Mouse (Mus musculus) kidney, postnatal 0 days (tissue): ENCODE measurements at regions not wholly inside any gene's neighbourhood (a gene's known extent, or its start where the extent isn't known, plus 50 kb on each side); places are given as distances from the start of the nearest gene placed in this dataset.

ENCODE experiments used
- ATAC-seq: fragments of 200-750 bp; cut with Nextera tagmentation; replicated peaks from 2 replicates; pipeline ENCODE4 v1.8.0; 2017; ENCODE audit warnings: low read depth, moderate number of reproducible peaks, moderate TSS enrichment, moderate library complexity; ENCODE audit not compliant: low FRiP score
- DNase-seq: peaks from one replicate; pipeline ENCODE4 v3.0.0-alpha.2; 2016; ENCODE audit warnings: low spot score
- H3K27ac ChIP-seq: fragments of 300-500 bp; sonication (generic); 2 replicates; pipeline ENCODE4 v1.5.1; 2014; ENCODE audit warnings: mild to moderate bottlenecking
- H3K27me3 ChIP-seq: fragments of 300-500 bp; sonication (generic); 2 replicates; pipeline ENCODE4 v1.6.1; 2014; ENCODE audit warnings: low read length, mixed read lengths; ENCODE audit not compliant: insufficient read depth
- H3K36me3 ChIP-seq: fragments of 300-500 bp; sonication (generic); 2 replicates; pipeline ENCODE4 v1.6.1; 2014; ENCODE audit warnings: low read length, mixed read lengths; ENCODE audit not compliant: insufficient read depth
- H3K4me1 ChIP-seq: fragments of 300-500 bp; sonication (generic); replicated peaks from 2 replicates; pipeline ENCODE4 v1.6.1; 2014; ENCODE audit warnings: antibody characterized with exemption, low read length, mixed read lengths; ENCODE audit not compliant: insufficient read depth
- H3K4me2 ChIP-seq: fragments of 300-500 bp; sonication (generic); 2 replicates; pipeline ENCODE4 v1.6.1; 2014; ENCODE audit warnings: mild to moderate bottlenecking, low read length, moderate library complexity, mixed read lengths
- H3K4me3 ChIP-seq: fragments of 300-500 bp; sonication (generic); replicated peaks from 2 replicates; pipeline ENCODE4 v1.5.1; 2014; ENCODE audit warnings: low read depth, low read length
- H3K9ac ChIP-seq: fragments of 300-500 bp; sonication (generic); 2 replicates; pipeline ENCODE4 v1.6.1; 2014; ENCODE audit warnings: low read depth, low read length
- H3K9me3 ChIP-seq: fragments of 300-500 bp; sonication (generic); replicated peaks from 2 replicates; pipeline ENCODE4 v1.6.1; 2016; ENCODE audit warnings: low read length, inconsistent platforms, mixed read lengths
- CTCF ChIP-seq: IDR thresholded peaks from 2 replicates; pipeline ENCODE4 v1.5.1; 2016; ENCODE audit warnings: antibody characterized with exemption, low read depth, mild to moderate bottlenecking, moderate library complexity
- WGBS: fragments of 180-500 bp; shearing (Covaris S2); extraction: QIAGEN DNeasy Blood & Tissue Kit; methylation state at CpG from one replicate; pipeline ENCODE4 v1.1.7; 2014; 5-methylcytosine and 5-hydroxymethylcytosine counted together

DNA sequence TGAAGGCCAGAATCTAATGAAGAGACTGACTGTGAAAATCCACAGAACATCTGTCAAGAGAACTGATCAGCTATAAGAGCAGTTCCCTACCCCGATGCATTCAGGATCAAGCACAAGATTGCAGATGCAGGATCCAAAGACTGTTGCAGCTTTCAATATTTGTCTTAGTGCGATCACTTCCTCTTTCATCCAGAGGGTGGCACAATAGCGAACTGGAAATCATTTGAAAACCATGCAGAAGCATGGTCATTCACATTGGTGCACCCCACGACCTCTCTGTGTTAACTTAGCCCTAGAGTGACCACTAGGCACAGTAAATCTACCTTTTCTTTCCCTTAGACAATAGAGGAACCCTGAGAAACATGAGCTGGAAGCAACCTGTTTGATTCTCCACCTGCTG lies 55.8 kb upstream of the Pak3 start:
- Histone ChIP-seq H3K9me3 (no peaks in the 10 kb centered on the region), H3K4me3 (no peak overlapping the region), H3K36me3 (no peaks in the 10 kb centered on the region), H3K27ac (no peak overlapping the region), H3K27me3 (no peaks in the 10 kb centered on the region), H3K4me1 (no peaks in the 10 kb centered on the region), H3K4me2 (no peak overlapping the region), H3K9ac (no peak overlapping the region)
- TF ChIP-seq CTCF = peak; percentile 58
- DNase-seq = peak; percentile 0
- 45% methylated on average over 4 of the region's 4 CpGs for WGBS
- ATAC-seq = no peak

GRCm38 (mm10) chrX:143448636-143449346 lies 54.7 kb upstream of the Chrdl1 start:
- ATAC-seq = no peak
- H3K36me3 ChIP-seq = no peaks in the 10 kb centered on the region
- peak; percentile 30 for DNase-seq

DNA sequence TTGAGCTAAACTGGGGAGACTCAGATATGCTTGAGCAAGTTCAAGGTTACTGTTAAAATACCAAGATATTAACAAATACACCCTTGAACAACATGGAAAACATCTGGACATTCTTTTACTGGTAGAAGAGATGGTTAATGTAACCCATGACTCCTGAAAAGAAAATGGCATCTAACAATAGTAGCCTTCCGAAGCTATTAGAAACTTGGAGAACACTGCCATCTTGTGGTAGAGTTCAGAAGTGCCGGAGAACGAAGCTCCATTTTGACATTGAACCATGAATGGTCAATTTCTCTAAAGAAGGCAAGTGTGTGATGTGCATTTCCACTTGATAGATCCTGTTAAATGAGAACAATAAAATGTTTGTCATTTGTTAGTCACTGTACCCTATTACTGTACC lies 50.5 kb upstream of the Chrdl1 start:
- TF ChIP-seq CTCF = peak; percentile 81
- WGBS = 10% methylated on average over 3 of the region's 3 CpGs
- no peaks in the 10 kb centered on the region for H3K4me1 ChIP-seq
- no peaks in the 10 kb centered on the region for H3K27me3 ChIP-seq
- no peak overlapping the region for H3K4me3 ChIP-seq
- no peak overlapping the region for H3K27ac ChIP-seq
- H3K9me3 ChIP-seq = no peaks in the 10 kb centered on the region
- DNase-seq (peak; percentile 54), ATAC-seq (no peak)
- no peak overlapping the region for H3K9ac ChIP-seq
- no peak overlapping the region for H3K4me2 ChIP-seq
- no peaks in the 10 kb centered on the region for H3K36me3 ChIP-seq

More at GRCm38 (mm10) chrX:143448636-143449346, 54.7 kb upstream of the Chrdl1 start:
- H3K9ac ChIP-seq = no peak overlapping the region
- H3K4me2 ChIP-seq = no peak overlapping the region
- peak; percentile 68 for TF ChIP-seq CTCF
- no peak overlapping the region for H3K27ac ChIP-seq
- 58% methylated on average over 7 of the region's 7 CpGs for WGBS
- H3K27me3 ChIP-seq = no peaks in the 10 kb centered on the region
- H3K9me3 ChIP-seq = no peaks in the 10 kb centered on the region
- H3K4me3 ChIP-seq = no peak overlapping the region
- no peaks in the 10 kb centered on the region for H3K4me1 ChIP-seq
